Comparison of ENCODE assay signal across 17 mouse cellular contexts in genomic region chr10:83565449-83566441, GRCm38 (mm10). TPM values are rescaled to one million over a fixed set of nuclear protein-coding genes. Genes with fewer than 3 reads are reported as not detected.
DNase-seq lines count a peak whose midpoint lies in the region; ATAC-seq and TF ChIP-seq lines count a peak whose summit lies in the region.
"Had no signal": no experiment of that assay in that cellular context is flagged by ENCODE, and none has a peak within 500 bp of the region (broad histone marks: within the 10 kb centered on the region; RNA-seq: fewer than 3 reads in every experiment).

No protein-coding gene starts in this region.

- no peak overlapping the region for H3K4me3 ChIP-seq in gastrocnemius, adult 2 months
- no peak overlapping the region for H3K4me3 ChIP-seq in midbrain, postnatal 0 days (ENCODE audit: low read depth, low read length)
- no peak overlapping the region for H3K4me3 ChIP-seq in midbrain, embryonic 16.5 days (ENCODE audit: low read depth, low read length)
- H3K4me3 ChIP-seq: embryonic facial prominence, embryonic 15.5 days; heart, embryonic 10.5 days had no signal

- no peaks in the 10 kb centered on the region for H3K9me3 ChIP-seq in midbrain, postnatal 0 days (ENCODE audit: low read length)
- H3K9me3 ChIP-seq in midbrain, embryonic 16.5 days (replicated peaks; ENCODE audit: control insufficient read depth, low read length, poor library complexity, severe bottlenecking) = no peaks in the 10 kb centered on the region
- H3K9me3 ChIP-seq: embryonic facial prominence, embryonic 15.5 days; heart, embryonic 10.5 days had no signal

- peak; percentile 31; the same call in 1 of the 2 replicates for TF ChIP-seq CTCF in gastrocnemius, adult 2 months (IDR thresholded peaks at IDR 0.05)
- TF ChIP-seq CTCF in midbrain, postnatal 0 days (IDR thresholded peaks at IDR 0.05) = peak; percentile 28

- WGBS in midbrain, postnatal 0 days = 98% methylated on average over 7 of the region's 7 CpGs
- 97% methylated on average over 7 of the region's 7 CpGs for WGBS in midbrain, embryonic 16.5 days

- no peak for DNase-seq in gastrocnemius, adult 2 months
- no peak for DNase-seq in gastrocnemius, postnatal 10 days
- DNase-seq in midbrain, postnatal 0 days (ENCODE audit: low spot score) = no peak
- DNase-seq in gonadal fat pad, adult 2 months (ENCODE audit: low read depth) = peak; percentile 59
- DNase-seq in splenic B cell, adult 2 months (ENCODE audit: low read depth, low spot score) = peak; percentile 44
- no peak for DNase-seq in cerebellum, postnatal 14 days
- no peak for DNase-seq in kidney, adult 11 months
- DNase-seq: cerebellum, adult 11-12 months; heart, postnatal 14 days; lung, postnatal 10 days; thymus, adult 18-20 months had no signal

- no peak overlapping the region for H3K27ac ChIP-seq in gastrocnemius, adult 2 months
- H3K27ac ChIP-seq in midbrain, postnatal 0 days (ENCODE audit: low read depth, low read length) = no peak overlapping the region
- no peak overlapping the region for H3K27ac ChIP-seq in midbrain, embryonic 16.5 days (ENCODE audit: low read length)
- H3K27ac ChIP-seq: embryonic facial prominence, embryonic 15.5 days; heart, embryonic 10.5 days; kidney, postnatal 0 days had no signal

- H3K36me3 ChIP-seq in midbrain, postnatal 0 days (ENCODE audit: insufficient read depth, low read length) = peaks cover 44% of the 10 kb centered on the region
- H3K36me3 ChIP-seq in midbrain, embryonic 16.5 days (ENCODE audit: control insufficient read depth, insufficient read depth, low read length) = peaks cover 31% of the 10 kb centered on the region
- H3K36me3 ChIP-seq in splenic B cell, adult 2 months (ENCODE audit: control insufficient read depth, insufficient read depth, low read length, poor library complexity, severe bottlenecking) = peaks cover 17% of the 10 kb centered on the region

- no peak overlapping the region for H3K9ac ChIP-seq in midbrain, postnatal 0 days (replicated peaks; ENCODE audit: low read length, poor library complexity, severe bottlenecking)
- no peak overlapping the region for H3K9ac ChIP-seq in midbrain, embryonic 16.5 days (ENCODE audit: low read depth, low read length)
- H3K9ac ChIP-seq: embryonic facial prominence, embryonic 15.5 days had no signal

- no peaks in the 10 kb centered on the region for H3K4me1 ChIP-seq in midbrain, postnatal 0 days (ENCODE audit: insufficient read depth, low read length)
- H3K4me1 ChIP-seq in midbrain, embryonic 16.5 days (ENCODE audit: control insufficient read depth, insufficient read depth, low read length) = no peaks in the 10 kb centered on the region
- H3K4me1 ChIP-seq: embryonic facial prominence, embryonic 15.5 days had no signal

- no peaks in the 10 kb centered on the region for H3K27me3 ChIP-seq in midbrain, postnatal 0 days (ENCODE audit: insufficient read depth, low read length)
- H3K27me3 ChIP-seq in midbrain, embryonic 16.5 days (ENCODE audit: control insufficient read depth, insufficient read depth, low read depth, low read length) = no peaks in the 10 kb centered on the region
- no peaks in the 10 kb centered on the region for H3K27me3 ChIP-seq in splenic B cell, adult 2 months (ENCODE audit: control insufficient read depth, insufficient read depth, low read length, poor library complexity, severe bottlenecking)
- H3K27me3 ChIP-seq: embryonic facial prominence, embryonic 15.5 days had no signal

- intact Hi-C loops in gastrocnemius, adult 2 months (cut with DNase I) = no loop called here

- H3K4me2 ChIP-seq in midbrain, postnatal 0 days (ENCODE audit: low read depth, low read length, poor library complexity, severe bottlenecking) = no peak overlapping the region
- H3K4me2 ChIP-seq in midbrain, embryonic 16.5 days (ENCODE audit: low read length) = no peak overlapping the region
- H3K4me2 ChIP-seq: embryonic facial prominence, embryonic 15.5 days; midbrain, embryonic 11.5 days had no signal

- ATAC-seq in midbrain, postnatal 0 days (ENCODE audit: low FRiP score) = no peak
- ATAC-seq in midbrain, embryonic 16.5 days = no peak
- ATAC-seq: forebrain, embryonic 14.5 days had no signal

RNA-seq across cellular contexts. Expression of gene Washc4, which starts 22.2 kb away (rescaled TPM):
- 10 to 100 TPM in 1 of 2 experiments, 1 to 10 TPM in 1; 9.4 to 10.9 TPM for total RNA-seq in gastrocnemius, adult 2 months (2021)
- 10 to 100 TPM; 13.7 to 17.7 TPM for total RNA-seq in gastrocnemius, postnatal 10 days (2021)
- 16.5 and 25.4 TPM in 2 replicates for total RNA-seq in midbrain, postnatal 0 days (2014; rRNA removed)
- 21.8 and 22.1 TPM in 2 replicates for polyA plus RNA-seq in midbrain, postnatal 0 days (2015; fragmentation: Nextera tagmentation; extraction: Ambion mirVana)
- polyA plus RNA-seq in midbrain, embryonic 16.5 days (2015; fragmentation: Nextera tagmentation; extraction: Ambion mirVana) = 26.4 and 31.8 TPM in 2 replicates
- polyA plus RNA-seq in gonadal fat pad, adult 2 months (2012; rRNA removed) = 2.6 and 4.8 TPM in 2 replicates

RNA-seq across cellular contexts. Expression of gene Aldh1l2, which starts 31.8 kb away (rescaled TPM):
- 1 to 10 TPM; 4.7 to 5.6 TPM for total RNA-seq in gastrocnemius, adult 2 months (2021)
- total RNA-seq in gastrocnemius, postnatal 10 days (2021) = 10 to 100 TPM in 1 of 2 experiments, 1 to 10 TPM in 1; 9.2 to 14.2 TPM
- 21.5 and 27.4 TPM in 2 replicates for total RNA-seq in midbrain, postnatal 0 days (2014; rRNA removed)
- polyA plus RNA-seq in midbrain, postnatal 0 days (2015; fragmentation: Nextera tagmentation; extraction: Ambion mirVana) = 8.7 and 10.8 TPM in 2 replicates
- 17.2 and 17.5 TPM in 2 replicates for polyA plus RNA-seq in midbrain, embryonic 16.5 days (2015; fragmentation: Nextera tagmentation; extraction: Ambion mirVana)
- polyA plus RNA-seq in gonadal fat pad, adult 2 months (2012; rRNA removed) = 0.99 and 1.1 TPM in 2 replicates

Comparison
In these comparisons a context has a peak if more than half of its experiments do, and no peak if none do; other contexts are left out.
1. DNase-seq: peak in gonadal fat pad, adult 2 months (single experiment) and splenic B cell, adult 2 months (single experiment); none in gastrocnemius, adult 2 months (single experiment), gastrocnemius, postnatal 10 days (single experiment), midbrain, postnatal 0 days (single experiment), cerebellum, postnatal 14 days (0 of 2) and kidney, adult 11 months (single experiment).